Mouse (Mus musculus): ENCODE results near the gene Neto2. TPM values are rescaled to one million over a fixed set of nuclear protein-coding genes. Genes with fewer than 3 reads are reported as not detected.
A peak's percentile ranks its signal among the peaks of the same experiment; 100 is the strongest.

The Neto2 gene
- polyA plus RNA-seq (2011; ENCODE audit: insufficient read length, low read depth, missing spikeins), result 10.4 and 16.1 TPM in 2 replicates

DNA sequence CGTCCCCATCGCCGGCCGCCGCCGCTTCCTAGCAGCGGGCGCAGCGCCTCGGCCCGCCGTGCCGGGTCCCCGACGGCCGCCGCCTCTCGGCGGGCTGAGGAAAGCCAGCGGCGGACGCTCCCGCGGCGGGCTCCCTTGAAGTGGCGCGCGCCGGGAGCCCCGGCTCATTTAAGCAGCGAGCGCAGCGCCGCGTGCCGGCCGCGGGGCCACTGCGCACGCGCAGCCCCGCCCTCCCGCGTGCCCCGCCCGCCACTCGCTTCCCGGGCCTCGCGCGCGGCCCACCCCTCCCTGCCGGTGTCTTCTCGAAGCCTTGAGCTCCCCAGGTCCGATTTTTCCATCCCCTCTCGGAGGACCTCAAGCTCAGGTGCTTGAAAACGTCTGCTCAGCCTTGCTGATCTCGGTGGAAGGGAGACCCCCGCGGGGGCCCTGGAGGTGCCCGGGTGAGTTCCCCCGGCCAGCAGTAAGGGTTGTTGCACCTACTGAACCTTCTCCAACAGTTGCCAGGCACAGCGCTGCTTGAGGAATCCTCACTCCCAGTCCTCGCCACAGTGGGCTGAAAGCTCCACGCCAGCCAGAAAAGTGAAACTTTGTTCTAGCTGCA is at the start of gene Neto2:
Gene Neto2 (minus strand): TSS at position 174 of the 601 bp plus-strand sequence.
- H3K4me1 ChIP-seq (ENCODE audit: control insufficient read depth, insufficient read depth, low read length), result no peaks in the 10 kb centered on the region
- TF ChIP-seq CTCF (IDR thresholded peaks at IDR 0.05; ENCODE audit: borderline replicate concordance, insufficient read depth, low read length), result no peak
- peak; percentile 39 for TF ChIP-seq POLR2A (IDR thresholded peaks at IDR 0.05; ENCODE audit: low read depth, low read length)
- H3K27ac ChIP-seq (ENCODE audit: insufficient read depth, low read length), result no peak within 1 kb of the TSS
- peak within 1 kb of the TSS; percentile 46 for H3K4me3 ChIP-seq (ENCODE audit: insufficient read depth, low read length)

DNA sequence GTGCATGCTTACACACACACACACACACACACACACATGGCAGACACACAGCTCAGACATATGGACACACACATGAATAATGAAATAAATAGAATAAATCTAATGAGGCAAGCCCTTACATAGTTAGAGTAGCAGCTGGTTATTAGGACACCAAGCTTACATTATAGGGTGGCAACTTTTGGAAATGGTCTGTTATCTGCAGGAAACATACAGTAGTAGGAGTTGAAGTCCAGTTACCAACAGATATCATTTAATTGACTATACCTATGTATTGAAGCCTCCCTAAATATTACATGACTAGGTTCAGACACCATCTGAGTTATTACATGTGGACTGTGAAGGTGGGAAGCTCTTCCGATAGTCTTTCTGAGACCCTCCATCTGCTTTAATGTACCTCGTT is 44.3 kb upstream of the Neto2 start:
- TF ChIP-seq POLR2A (IDR thresholded peaks at IDR 0.05; ENCODE audit: low read depth, low read length), result no peak
- no peak overlapping the region for H3K27ac ChIP-seq (ENCODE audit: insufficient read depth, low read length)
- no peaks in the 10 kb centered on the region for H3K4me1 ChIP-seq (ENCODE audit: control insufficient read depth, insufficient read depth, low read length)
- H3K4me3 ChIP-seq (ENCODE audit: insufficient read depth, low read length), result no peak overlapping the region

DNA sequence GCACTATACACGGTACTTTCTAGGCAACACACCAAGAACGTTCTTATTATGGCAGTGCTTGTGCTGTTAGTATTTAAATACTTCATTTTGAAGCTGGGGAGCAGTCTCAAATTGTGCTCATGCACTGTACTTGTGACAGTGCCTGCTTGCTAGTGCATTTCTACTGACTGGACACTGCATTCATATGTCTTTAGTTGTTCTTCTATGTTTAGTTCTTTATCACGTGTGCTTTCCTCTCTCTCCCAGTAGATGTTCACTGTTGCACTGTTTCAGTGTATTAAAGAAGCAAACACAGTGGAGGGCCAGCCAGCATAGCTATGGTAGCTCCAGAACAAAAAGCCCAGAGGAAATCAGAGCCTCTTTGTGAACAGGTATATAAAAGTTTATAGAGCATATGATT is 29.8 kb upstream of the Neto2 start:
- Histone ChIP-seq H3K27ac (ENCODE audit: insufficient read depth, low read length) (no peak overlapping the region), H3K4me3 (ENCODE audit: insufficient read depth, low read length) (no peak overlapping the region), H3K4me1 (ENCODE audit: control insufficient read depth, insufficient read depth, low read length) (no peaks in the 10 kb centered on the region)
- TF ChIP-seq CTCF (IDR thresholded peaks at IDR 0.05; ENCODE audit: borderline replicate concordance, insufficient read depth, low read length) (no peak), POLR2A (IDR thresholded peaks at IDR 0.05; ENCODE audit: low read depth, low read length) (no peak)

DNA sequence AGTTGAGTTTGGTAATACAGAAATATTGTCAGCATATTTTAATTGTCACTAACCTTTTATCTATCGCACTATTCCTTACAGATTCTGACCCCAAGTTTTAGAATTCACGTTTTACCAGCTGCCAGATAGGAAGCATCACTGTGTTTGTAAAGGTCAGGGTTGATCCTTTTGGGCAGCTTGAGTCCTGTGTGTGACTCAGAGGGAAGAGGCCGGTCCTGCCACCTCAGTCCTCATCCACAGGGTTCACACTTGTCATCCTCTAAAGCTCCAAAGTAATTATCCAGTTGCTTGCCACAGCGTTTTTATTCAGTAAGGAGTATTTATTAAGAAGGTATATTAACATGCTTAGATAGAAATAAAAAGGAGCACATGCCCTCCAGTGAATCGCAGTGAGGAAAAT is 16.5 kb upstream of the Neto2 start:
- TF ChIP-seq CTCF (IDR thresholded peaks at IDR 0.05; ENCODE audit: borderline replicate concordance, insufficient read depth, low read length), result no peak
- TF ChIP-seq POLR2A (IDR thresholded peaks at IDR 0.05; ENCODE audit: low read depth, low read length), result no peak
- no peak overlapping the region for H3K4me3 ChIP-seq (ENCODE audit: insufficient read depth, low read length)
- no peaks in the 10 kb centered on the region for H3K4me1 ChIP-seq (ENCODE audit: control insufficient read depth, insufficient read depth, low read length)
- no peak overlapping the region for H3K27ac ChIP-seq (ENCODE audit: insufficient read depth, low read length)

DNA sequence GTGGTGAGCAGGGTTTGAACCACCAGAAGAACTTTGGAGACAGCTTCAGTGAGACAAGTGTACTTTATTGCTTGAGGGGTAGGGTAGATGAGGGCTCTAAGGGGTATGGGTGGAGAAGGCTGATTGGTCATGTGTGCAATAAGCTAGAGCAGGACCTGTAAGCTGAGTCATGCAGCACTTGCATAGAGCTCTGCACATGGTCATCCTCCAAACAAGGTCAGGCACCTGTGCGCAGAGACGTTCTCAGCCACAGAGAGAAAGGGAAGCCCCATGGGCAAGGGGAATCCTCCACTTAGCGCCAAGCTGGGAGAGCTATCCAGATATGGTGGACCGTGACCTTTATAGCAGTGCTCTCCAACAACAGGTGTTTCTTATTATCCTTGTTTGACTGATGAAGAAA is 16.0 kb upstream of the Neto2 start:
- H3K27ac ChIP-seq (ENCODE audit: insufficient read depth, low read length), result no peak overlapping the region
- TF ChIP-seq CTCF (IDR thresholded peaks at IDR 0.05; ENCODE audit: borderline replicate concordance, insufficient read depth, low read length) (no peak), POLR2A (IDR thresholded peaks at IDR 0.05; ENCODE audit: low read depth, low read length) (no peak)
- H3K4me1 ChIP-seq (ENCODE audit: control insufficient read depth, insufficient read depth, low read length), result no peaks in the 10 kb centered on the region
- H3K4me3 ChIP-seq (ENCODE audit: insufficient read depth, low read length), result no peak overlapping the region

DNA sequence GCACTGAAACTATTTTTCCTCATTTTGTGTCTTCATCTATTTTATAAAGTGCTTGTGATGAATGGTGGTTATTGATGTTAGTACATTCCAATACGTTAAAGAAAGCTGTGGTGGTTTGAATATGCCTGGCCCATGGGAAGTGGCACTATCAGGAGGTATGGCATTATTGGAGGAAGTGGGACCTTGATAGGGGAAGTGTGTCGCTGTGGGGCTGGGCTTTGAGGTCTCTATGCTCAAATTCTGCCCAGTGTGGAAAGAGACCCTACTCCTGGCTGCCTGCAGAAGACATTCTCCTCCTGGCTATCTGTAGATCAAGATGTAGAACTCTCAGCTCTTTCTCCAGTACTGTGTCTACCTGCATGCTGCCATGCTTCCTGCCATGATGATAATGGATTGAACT is 6.3 kb upstream of the Neto2 start:
- H3K4me1 ChIP-seq (ENCODE audit: control insufficient read depth, insufficient read depth, low read length), result no peaks in the 10 kb centered on the region
- no peak overlapping the region for H3K27ac ChIP-seq (ENCODE audit: insufficient read depth, low read length)
- TF ChIP-seq CTCF (IDR thresholded peaks at IDR 0.05; ENCODE audit: borderline replicate concordance, insufficient read depth, low read length) (no peak), POLR2A (IDR thresholded peaks at IDR 0.05; ENCODE audit: low read depth, low read length) (no peak)
- no peak overlapping the region for H3K4me3 ChIP-seq (ENCODE audit: insufficient read depth, low read length)

DNA sequence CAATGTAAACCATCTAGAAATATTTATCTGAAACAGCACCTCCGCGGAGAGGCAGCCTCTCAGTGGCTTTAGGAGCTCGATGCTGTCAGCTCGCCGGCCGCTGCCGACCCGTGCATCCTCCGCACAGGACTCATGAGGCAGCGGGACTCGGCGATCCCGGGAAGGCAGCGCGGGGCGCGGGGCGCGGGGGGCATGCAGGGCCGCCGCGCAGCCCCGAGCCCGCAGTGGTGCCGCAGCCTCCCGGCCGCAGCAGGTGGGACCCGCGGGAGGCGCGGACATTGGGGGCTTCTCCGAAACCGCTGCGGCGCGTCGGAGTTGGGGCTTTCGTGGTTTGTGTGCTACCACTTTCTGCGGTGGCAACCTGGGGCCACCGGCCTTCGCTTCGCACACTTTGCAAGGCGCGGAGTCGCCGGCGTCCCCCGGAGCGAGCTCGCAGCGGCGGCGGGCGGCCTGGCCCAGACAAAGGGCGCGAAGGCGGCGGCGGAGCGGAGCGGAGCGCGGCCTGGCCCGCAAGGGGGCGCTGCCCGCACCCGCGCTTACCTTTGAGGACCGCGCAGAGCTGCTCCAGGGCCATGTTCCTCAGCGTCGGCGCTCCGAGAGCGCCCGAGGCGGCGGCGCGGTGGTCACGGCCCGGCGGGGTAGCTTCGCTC is 498 bp downstream of the Neto2 start:
- no peak for TF ChIP-seq POLR2A (IDR thresholded peaks at IDR 0.05; ENCODE audit: low read depth, low read length)
- 0 out of 2 replicates have a peak, but pooled peaks have one; percentile 23 for TF ChIP-seq CTCF (IDR thresholded peaks at IDR 0.05; ENCODE audit: borderline replicate concordance, insufficient read depth, low read length)
- H3K27ac ChIP-seq (ENCODE audit: insufficient read depth, low read length), result no peak overlapping the region
- no peaks in the 10 kb centered on the region for H3K4me1 ChIP-seq (ENCODE audit: control insufficient read depth, insufficient read depth, low read length)
- H3K4me3 ChIP-seq (ENCODE audit: insufficient read depth, low read length), result peak overlapping the region; percentile 46

DNA sequence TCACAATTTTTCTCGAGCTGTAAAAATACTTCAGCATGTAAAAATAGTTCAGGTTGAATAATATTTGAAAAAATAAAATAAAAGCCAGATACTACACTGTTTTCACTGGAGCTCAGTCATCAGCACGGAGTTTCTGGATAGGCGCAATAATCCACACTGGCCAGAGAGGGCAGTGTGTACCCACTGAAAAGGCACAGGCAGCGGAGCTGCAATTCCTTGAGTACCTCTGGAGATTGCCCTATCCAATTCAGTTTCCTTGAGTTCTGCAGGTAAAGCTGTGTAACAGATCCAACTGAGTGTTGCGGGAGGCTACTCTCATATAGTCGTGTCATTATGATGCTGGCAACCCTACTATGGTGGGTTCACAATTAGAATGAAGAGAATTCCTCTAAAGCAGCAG is 1.7 kb downstream of the Neto2 start:
- H3K27ac ChIP-seq (ENCODE audit: insufficient read depth, low read length), result no peak overlapping the region
- TF ChIP-seq CTCF (IDR thresholded peaks at IDR 0.05; ENCODE audit: borderline replicate concordance, insufficient read depth, low read length) (peak; percentile 77), POLR2A (IDR thresholded peaks at IDR 0.05; ENCODE audit: low read depth, low read length) (no peak)
- no peaks in the 10 kb centered on the region for H3K4me1 ChIP-seq (ENCODE audit: control insufficient read depth, insufficient read depth, low read length)
- no peak overlapping the region for H3K4me3 ChIP-seq (ENCODE audit: insufficient read depth, low read length)

DNA sequence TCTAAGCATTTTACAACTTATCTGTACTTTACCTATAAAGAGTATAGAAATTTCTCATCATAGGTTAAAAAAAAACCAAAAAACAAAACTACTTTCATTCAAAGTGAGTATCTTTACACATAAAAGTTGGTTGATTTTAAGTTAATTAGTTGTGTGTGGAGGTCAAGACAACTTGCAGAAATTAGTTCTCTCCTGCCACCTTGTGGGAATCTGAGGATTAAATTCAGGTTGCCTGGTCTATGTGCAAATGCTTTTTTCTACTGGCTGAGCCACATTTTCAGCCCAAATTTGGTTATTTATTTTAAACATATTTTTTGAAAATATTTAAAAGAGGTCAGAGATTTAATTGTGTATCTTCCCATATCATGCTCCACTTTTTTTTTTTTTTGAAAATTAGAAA is 35.6 kb downstream of the Neto2 start:
- no peak overlapping the region for H3K4me3 ChIP-seq (ENCODE audit: insufficient read depth, low read length)
- TF ChIP-seq POLR2A (IDR thresholded peaks at IDR 0.05; ENCODE audit: low read depth, low read length), result no peak
- TF ChIP-seq CTCF (IDR thresholded peaks at IDR 0.05; ENCODE audit: borderline replicate concordance, insufficient read depth, low read length), result no peak
- H3K27ac ChIP-seq (ENCODE audit: insufficient read depth, low read length), result no peak overlapping the region
- no peaks in the 10 kb centered on the region for H3K4me1 ChIP-seq (ENCODE audit: control insufficient read depth, insufficient read depth, low read length)

DNA sequence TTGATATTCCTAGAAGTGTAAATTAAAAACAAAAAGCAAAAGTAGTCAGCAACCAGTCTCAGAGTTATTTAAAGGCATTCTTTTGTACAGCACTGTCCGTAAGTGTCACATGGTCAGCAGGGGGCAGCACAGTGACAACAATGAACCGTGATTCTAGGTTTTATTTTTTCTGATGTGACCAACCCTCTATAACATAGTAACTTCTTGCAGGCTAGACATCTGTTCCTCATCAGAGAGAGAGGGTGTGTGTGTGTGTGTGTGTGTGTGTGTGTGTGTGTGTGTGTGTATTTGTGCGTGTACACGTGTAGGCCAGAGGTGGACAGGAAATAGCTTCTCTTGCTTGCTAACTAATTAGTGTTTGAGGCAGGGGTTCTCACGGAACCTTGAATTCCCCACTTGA is 38.7 kb downstream of the Neto2 start:
- H3K4me3 ChIP-seq (ENCODE audit: insufficient read depth, low read length), result no peak overlapping the region
- no peak overlapping the region for H3K27ac ChIP-seq (ENCODE audit: insufficient read depth, low read length)
- TF ChIP-seq POLR2A (IDR thresholded peaks at IDR 0.05; ENCODE audit: low read depth, low read length), result no peak
- TF ChIP-seq CTCF (IDR thresholded peaks at IDR 0.05; ENCODE audit: borderline replicate concordance, insufficient read depth, low read length), result peak; percentile 55; the same call in 1 of the 2 replicates
- no peaks in the 10 kb centered on the region for H3K4me1 ChIP-seq (ENCODE audit: control insufficient read depth, insufficient read depth, low read length)
